In genomic region chr12:79097106-79097752, GRCm38 (mm10) we compare ENCODE assay signal across 9 mouse cellular contexts. TPM values are rescaled to one million over a fixed set of nuclear protein-coding genes. Genes with fewer than 3 reads are reported as not detected.
DNase-seq lines count a peak whose midpoint lies in the region; ATAC-seq and TF ChIP-seq lines count a peak whose summit lies in the region.
"Had no signal": no experiment of that assay in that cellular context is flagged by ENCODE, and none has a peak within 500 bp of the region (broad histone marks: within the 10 kb centered on the region; RNA-seq: fewer than 3 reads in every experiment).

No protein-coding gene starts in this region.

- no peak overlapping the region for H3K27ac ChIP-seq in forebrain, embryonic 14.5 days (ENCODE audit: low read depth, low read length)
- H3K27ac ChIP-seq in forebrain, embryonic 12.5 days, result no peak overlapping the region
- no peak overlapping the region for H3K27ac ChIP-seq in liver, postnatal 0 days (ENCODE audit: low read depth)
- H3K27ac ChIP-seq in liver, embryonic 12.5 days, result no peak overlapping the region
- no peak overlapping the region for H3K27ac ChIP-seq in limb, embryonic 11.5 days (replicated peaks; ENCODE audit: low read depth, low read length)
- H3K27ac ChIP-seq: midbrain, embryonic 12.5 days had no signal

- H3K27me3 ChIP-seq in forebrain, embryonic 14.5 days (replicated peaks; ENCODE audit: control insufficient read depth, insufficient read depth, low read length), result no peaks in the 10 kb centered on the region
- no peaks in the 10 kb centered on the region for H3K27me3 ChIP-seq in forebrain, embryonic 12.5 days
- H3K27me3 ChIP-seq in liver, postnatal 0 days (ENCODE audit: insufficient read depth, low read length), result 0 out of 2 replicates have a peak, but pooled peaks cover 2% of the 10 kb centered on the region
- H3K27me3 ChIP-seq in liver, embryonic 12.5 days (replicated peaks), result peaks cover 21% of the 10 kb centered on the region; the same call in 1 of the 2 replicates
- H3K27me3 ChIP-seq in limb, embryonic 11.5 days (ENCODE audit: control insufficient read depth, insufficient read depth, low read length), result no peaks in the 10 kb centered on the region

- H3K36me3 ChIP-seq in forebrain, embryonic 14.5 days (ENCODE audit: control insufficient read depth, insufficient read depth, low read length), result no peaks in the 10 kb centered on the region
- H3K36me3 ChIP-seq in forebrain, embryonic 12.5 days (replicated peaks), result no peaks in the 10 kb centered on the region
- no peaks in the 10 kb centered on the region for H3K36me3 ChIP-seq in liver, postnatal 0 days (replicated peaks; ENCODE audit: insufficient read depth, low read length)
- H3K36me3 ChIP-seq in liver, embryonic 12.5 days, result no peaks in the 10 kb centered on the region
- H3K36me3 ChIP-seq in limb, embryonic 11.5 days (ENCODE audit: control insufficient read depth, insufficient read depth, low read length), result no peaks in the 10 kb centered on the region
- H3K36me3 ChIP-seq: midbrain, embryonic 12.5 days had no signal

- H3K9ac ChIP-seq in forebrain, embryonic 14.5 days (ENCODE audit: low read length), result no peak overlapping the region
- H3K9ac ChIP-seq in forebrain, embryonic 12.5 days, result no peak overlapping the region
- H3K9ac ChIP-seq in liver, postnatal 0 days (replicated peaks), result no peak overlapping the region
- H3K9ac ChIP-seq in liver, embryonic 12.5 days, result no peak overlapping the region
- no peak overlapping the region for H3K9ac ChIP-seq in limb, embryonic 11.5 days (ENCODE audit: low read length)
- H3K9ac ChIP-seq: midbrain, embryonic 12.5 days had no signal

- 67% methylated on average over 3 of the region's 3 CpGs for WGBS in forebrain, embryonic 14.5 days
- WGBS in forebrain, embryonic 12.5 days, result 72% methylated on average over 3 of the region's 3 CpGs
- 53% methylated on average over 3 of the region's 3 CpGs for WGBS in liver, postnatal 0 days (ENCODE audit: insufficient replicate concordance)
- 53% methylated on average over 3 of the region's 3 CpGs for WGBS in liver, embryonic 12.5 days (ENCODE audit: insufficient replicate concordance)
- WGBS in limb, embryonic 11.5 days, result 71% methylated on average over 3 of the region's 3 CpGs

- peak; percentile 79 for TF ChIP-seq CTCF in liver, postnatal 0 days (IDR thresholded peaks at IDR 0.05; ENCODE audit: low read depth)

- ATAC-seq in forebrain, embryonic 14.5 days, result no peak
- no peak for ATAC-seq in forebrain, embryonic 12.5 days (ENCODE audit: low FRiP score)
- ATAC-seq in liver, postnatal 0 days, result no peak
- no peak for ATAC-seq in liver, embryonic 12.5 days
- no peak for ATAC-seq in limb, embryonic 11.5 days (ENCODE audit: insufficient number of reproducible peaks, low FRiP score, low TSS enrichment, low read depth)

- no peak overlapping the region for H3K4me2 ChIP-seq in forebrain, embryonic 14.5 days (ENCODE audit: low read length)
- no peak overlapping the region for H3K4me2 ChIP-seq in forebrain, embryonic 12.5 days
- H3K4me2 ChIP-seq in liver, postnatal 0 days (ENCODE audit: low read depth, low read length), result no peak overlapping the region
- H3K4me2 ChIP-seq in liver, embryonic 12.5 days, result no peak overlapping the region
- no peak overlapping the region for H3K4me2 ChIP-seq in limb, embryonic 11.5 days (ENCODE audit: low read depth, severe bottlenecking)
- H3K4me2 ChIP-seq: midbrain, embryonic 12.5 days had no signal

- H3K4me1 ChIP-seq in forebrain, embryonic 14.5 days (ENCODE audit: control insufficient read depth, insufficient read depth, low read length), result no peaks in the 10 kb centered on the region
- H3K4me1 ChIP-seq in forebrain, embryonic 12.5 days, result no peaks in the 10 kb centered on the region
- no peaks in the 10 kb centered on the region for H3K4me1 ChIP-seq in liver, postnatal 0 days (ENCODE audit: insufficient read depth)
- H3K4me1 ChIP-seq in liver, embryonic 12.5 days, result no peaks in the 10 kb centered on the region
- H3K4me1 ChIP-seq in limb, embryonic 11.5 days (ENCODE audit: control insufficient read depth, insufficient read depth, low read length), result no peaks in the 10 kb centered on the region
- H3K4me1 ChIP-seq: midbrain, embryonic 12.5 days had no signal

- H3K9me3 ChIP-seq in forebrain, embryonic 14.5 days (replicated peaks; ENCODE audit: control insufficient read depth, low read length), result no peaks in the 10 kb centered on the region
- H3K9me3 ChIP-seq in forebrain, embryonic 12.5 days, result no peaks in the 10 kb centered on the region
- no peaks in the 10 kb centered on the region for H3K9me3 ChIP-seq in liver, postnatal 0 days (ENCODE audit: low read length)
- H3K9me3 ChIP-seq in liver, embryonic 12.5 days (replicated peaks), result no peaks in the 10 kb centered on the region
- no peaks in the 10 kb centered on the region for H3K9me3 ChIP-seq in limb, embryonic 11.5 days (ENCODE audit: control insufficient read depth, low read length)
- H3K9me3 ChIP-seq: midbrain, embryonic 12.5 days had no signal

- TF ChIP-seq EP300 in liver, postnatal 0 days (IDR thresholded peaks at IDR 0.05; ENCODE audit: low read depth), result no peak

- DNase-seq in forebrain, embryonic 14.5 days (ENCODE audit: low spot score), result peak; percentile 70
- peak; percentile 27 for DNase-seq in liver, postnatal 0 days
- peak; percentile 57 for DNase-seq in R1 (ENCODE audit: low read depth, low spot score)
- peak; percentile 35 for DNase-seq in embryo, embryonic 11.5 days (ENCODE audit: low read depth, low spot score)
- DNase-seq in limb, embryonic 11.5 days (ENCODE audit: low spot score), result peak; percentile 38
- peak; percentile 23 for DNase-seq in thymus, postnatal 25 days

- H3K4me3 ChIP-seq in forebrain, embryonic 14.5 days (ENCODE audit: low read depth, low read length), result no peak overlapping the region
- H3K4me3 ChIP-seq in forebrain, embryonic 12.5 days (replicated peaks), result no peak overlapping the region
- H3K4me3 ChIP-seq in liver, postnatal 0 days (ENCODE audit: low read depth, low read length), result no peak overlapping the region
- no peak overlapping the region for H3K4me3 ChIP-seq in liver, embryonic 12.5 days
- H3K4me3 ChIP-seq in limb, embryonic 11.5 days (ENCODE audit: low read depth, low read length), result no peak overlapping the region
- H3K4me3 ChIP-seq: midbrain, embryonic 12.5 days had no signal

RNA-seq across cellular contexts. Expression of gene Pigh, which starts 7.8 kb away (rescaled TPM):
- polyA plus RNA-seq in forebrain, embryonic 14.5 days (2014; fragmentation: Nextera tagmentation; extraction: Ambion mirVana), result 18.1 and 19.1 TPM in 2 replicates
- polyA plus RNA-seq in forebrain, embryonic 12.5 days (2016; fragmentation: Nextera tagmentation; extraction: Ambion mirVana), result 28.7 and 29.9 TPM in 2 replicates
- polyA plus RNA-seq in liver, postnatal 0 days (2015; fragmentation: Nextera tagmentation; extraction: Ambion mirVana), result 4.6 and 4.9 TPM in 2 replicates
- 10.5 and 10.7 TPM in 2 replicates for polyA plus RNA-seq in liver, embryonic 12.5 days (2016; fragmentation: Nextera tagmentation; extraction: Ambion mirVana)
- polyA plus RNA-seq in limb, embryonic 11.5 days (2014; fragmentation: Nextera tagmentation; extraction: Ambion mirVana), result 32.2 and 32.4 TPM in 2 replicates

RNA-seq across cellular contexts. Expression of gene Arg2, which starts 33.3 kb away (rescaled TPM):
- 19.9 and 20.7 TPM in 2 replicates for polyA plus RNA-seq in forebrain, embryonic 14.5 days (2014; fragmentation: Nextera tagmentation; extraction: Ambion mirVana)
- polyA plus RNA-seq in forebrain, embryonic 12.5 days (2016; fragmentation: Nextera tagmentation; extraction: Ambion mirVana), result 8.5 and 9.9 TPM in 2 replicates
- 0.92 and 1.3 TPM in 2 replicates for polyA plus RNA-seq in liver, postnatal 0 days (2015; fragmentation: Nextera tagmentation; extraction: Ambion mirVana)
- 0.08 TPM in 2 replicates for polyA plus RNA-seq in liver, embryonic 12.5 days (2016; fragmentation: Nextera tagmentation; extraction: Ambion mirVana)
- polyA plus RNA-seq in limb, embryonic 11.5 days (2014; fragmentation: Nextera tagmentation; extraction: Ambion mirVana), result 0.65 and 0.99 TPM in 2 replicates
